Mouse (Mus musculus): Measurements from ENCODE around the gene Zfp119b. TPM values are rescaled to one million over a fixed set of nuclear protein-coding genes. Genes with fewer than 3 reads are reported as not detected.

Zfp119b gene
- polyA plus RNA-seq (2015; fragmentation: Nextera tagmentation; extraction: Ambion mirVana), result 7.5 and 8.3 TPM in 2 replicates

GRCm38 (mm10) chr17:55949400-55949799, at the start of gene Zfp119b:
Gene Zfp119b, minus strand, starts transcription at chr17:55949500.
- Histone ChIP-seq H3K27me3 (no peaks in the 10 kb centered on the region), H3K4me2 (no peak within 1 kb of the TSS), H3K9ac (no peak within 1 kb of the TSS), H3K4me1 (replicated peaks) (peaks cover 7% of the 10 kb centered on the region; the same call in 1 of the 2 replicates), H3K36me3 (no peaks in the 10 kb centered on the region), H3K4me3 (no peak within 1 kb of the TSS), H3K27ac (replicated peaks) (no peak within 1 kb of the TSS), H3K9me3 (no peaks in the 10 kb centered on the region)
- WGBS, result 93% methylated on average over 2 of the region's 2 CpGs
- no peak for ATAC-seq (ENCODE audit: low FRiP score, low read depth)

DNA sequence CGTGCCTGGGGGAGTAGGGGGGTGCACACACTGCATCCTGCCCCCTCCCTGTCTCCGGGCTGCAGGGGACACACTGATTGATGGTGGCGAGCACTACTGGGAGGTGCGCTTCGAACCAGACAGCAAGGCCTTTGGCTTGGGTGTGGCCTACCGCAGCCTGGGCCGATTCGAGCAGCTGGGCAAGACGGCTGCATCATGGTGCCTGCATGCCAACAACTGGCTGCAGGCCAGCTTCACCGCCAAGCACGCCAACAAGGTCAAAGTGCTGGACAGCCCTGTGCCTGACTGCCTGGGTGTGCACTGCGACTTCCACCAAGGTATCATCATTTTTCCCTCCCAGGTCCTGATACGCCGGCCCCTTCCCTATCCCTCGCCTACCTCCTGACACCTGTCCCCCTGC, 46.7 kb upstream of the Zfp119b start:
- no peak overlapping the region for H3K4me2 ChIP-seq
- ATAC-seq (ENCODE audit: low FRiP score, low read depth), result no peak
- 79% methylated on average over 15 of the region's 15 CpGs for WGBS

DNA sequence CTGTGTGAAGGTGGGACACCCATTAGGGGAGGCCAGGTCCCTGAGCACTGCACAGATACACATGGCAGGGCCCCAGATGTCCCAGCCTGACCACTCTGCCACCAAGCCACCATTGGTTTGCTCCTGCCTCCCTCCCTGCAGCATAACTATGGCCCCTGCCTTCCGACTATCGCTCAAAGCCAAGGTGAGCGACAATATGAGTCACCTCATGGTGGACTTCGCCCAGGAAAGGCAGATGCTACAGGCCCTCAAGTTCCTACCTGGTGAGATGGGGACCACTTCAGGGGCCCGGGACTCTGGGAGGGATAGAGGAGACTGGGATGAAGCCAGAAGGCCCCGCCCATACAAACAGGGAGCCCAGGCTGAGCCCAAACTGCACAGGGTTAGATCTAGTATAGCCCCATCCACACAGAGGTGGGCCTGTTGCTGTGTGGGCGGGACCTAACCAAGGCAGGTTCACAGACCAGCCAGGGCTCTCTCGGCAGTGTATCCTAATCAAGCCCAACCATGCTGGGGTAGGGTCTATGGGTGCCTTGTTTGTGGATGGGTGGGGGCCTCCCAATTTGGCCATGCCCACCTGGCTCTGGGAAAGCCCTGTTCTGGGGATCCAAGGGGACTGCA, 41.1 kb upstream of the Zfp119b start:
- Histone ChIP-seq H3K9ac (no peak overlapping the region), H3K4me3 (no peak overlapping the region), H3K4me1 (replicated peaks) (peaks cover 16% of the 10 kb centered on the region), H3K27ac (replicated peaks) (no peak overlapping the region), H3K27me3 (no peaks in the 10 kb centered on the region), H3K9me3 (no peaks in the 10 kb centered on the region), H3K4me2 (no peak overlapping the region), H3K36me3 (peaks cover 36% of the 10 kb centered on the region)
- WGBS, result 83% methylated on average over 8 of the region's 8 CpGs
- ATAC-seq (ENCODE audit: low FRiP score, low read depth), result no peak

More for the DNA sequence above, 46.7 kb upstream of the Zfp119b start:
- H3K9me3 ChIP-seq, result no peaks in the 10 kb centered on the region
- H3K9ac ChIP-seq, result no peak overlapping the region
- no peak overlapping the region for H3K27ac ChIP-seq (replicated peaks)
- H3K4me3 ChIP-seq, result no peak overlapping the region
- no peaks in the 10 kb centered on the region for H3K4me1 ChIP-seq (replicated peaks)
- H3K27me3 ChIP-seq, result peaks cover 12% of the 10 kb centered on the region; the same call in 1 of the 2 replicates
- peaks cover 47% of the 10 kb centered on the region for H3K36me3 ChIP-seq

DNA sequence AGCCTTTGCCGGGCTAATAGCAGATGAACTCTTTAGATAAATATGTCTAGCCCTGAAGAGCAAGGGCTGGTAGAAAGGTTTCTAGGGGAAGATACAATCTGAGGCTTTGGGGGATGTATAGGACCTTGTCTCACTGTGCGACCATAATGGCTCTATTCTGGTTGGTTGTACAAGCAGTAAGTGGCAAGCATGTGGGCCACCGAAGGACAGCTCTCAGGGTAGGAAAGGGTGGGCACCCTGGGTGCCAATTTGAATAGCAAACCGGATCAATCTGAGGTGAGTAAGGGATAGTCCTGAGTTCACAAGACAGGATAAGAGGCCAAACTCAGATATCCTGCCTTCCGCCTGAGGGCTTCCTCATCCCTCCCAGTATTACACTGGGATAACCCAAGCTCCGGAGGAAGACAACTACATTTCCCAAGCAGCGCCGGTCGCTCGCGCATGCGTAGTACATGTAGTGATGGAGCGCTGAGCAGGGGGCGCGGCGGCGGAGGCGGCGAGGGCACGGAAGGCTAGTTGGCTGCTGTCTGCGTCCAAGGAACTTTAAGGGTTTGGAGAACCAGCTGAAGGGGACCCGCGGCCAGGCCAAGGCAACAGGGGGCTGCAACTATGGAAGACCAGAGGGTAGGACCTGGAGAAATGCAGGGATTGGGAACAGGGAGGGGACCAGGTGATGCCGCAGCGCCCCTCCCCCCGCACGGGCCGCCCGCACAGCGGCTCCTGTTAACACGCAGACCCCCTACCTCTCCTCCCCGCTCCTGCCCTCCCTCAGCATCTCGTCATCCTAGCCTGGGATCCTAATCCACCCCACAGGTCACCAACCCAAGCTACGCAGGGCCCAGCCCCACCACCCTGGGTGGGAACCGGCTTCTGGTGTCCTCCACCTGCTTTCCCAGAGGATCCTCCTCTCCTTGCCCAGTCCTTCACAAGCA, 37.0 kb upstream of the Zfp119b start, which contains the start of gene Fsd1:
TSS of gene Fsd1 (plus strand) at position 480 of the 932 bp plus-strand sequence.
- Histone ChIP-seq H3K27ac (replicated peaks) (peak within 1 kb of the TSS; percentile 79), H3K4me1 (replicated peaks) (peaks cover 16% of the 10 kb centered on the region), H3K4me2 (peak within 1 kb of the TSS; percentile 80), H3K4me3 (peak within 1 kb of the TSS; percentile 79), H3K9me3 (no peaks in the 10 kb centered on the region), H3K36me3 (peaks cover 10% of the 10 kb centered on the region; the same call in 1 of the 2 replicates), H3K9ac (peak within 1 kb of the TSS; percentile 75), H3K27me3 (no peaks in the 10 kb centered on the region)
- peak; percentile 85 for ATAC-seq (ENCODE audit: low FRiP score, low read depth)
- 7% methylated on average over 35 of the region's 35 CpGs for WGBS

- Histone ChIP-seq H3K4me3 (no peak overlapping the region), H3K4me2 (no peak overlapping the region), H3K9me3 (no peaks in the 10 kb centered on the region), H3K9ac (no peak overlapping the region), H3K36me3 (no peaks in the 10 kb centered on the region; the same call in 1 of the 2 replicates), H3K27ac (replicated peaks) (peak overlapping the region; percentile 65), H3K4me1 (replicated peaks) (peaks cover 18% of the 10 kb centered on the region), H3K27me3 (no peaks in the 10 kb centered on the region)
- 52% methylated on average over 3 of the region's 3 CpGs for WGBS
- ATAC-seq (ENCODE audit: low FRiP score, low read depth), result no peak
Observed at GRCm38 (mm10) chr17:55977301-55977700, 28.0 kb upstream of the Zfp119b start.

- no peaks in the 10 kb centered on the region for H3K9me3 ChIP-seq
- H3K27ac ChIP-seq (replicated peaks), result peak overlapping the region; percentile 65
- 0 out of 2 replicates have a peak overlapping the region, but pooled peaks have one; percentile 10 for H3K9ac ChIP-seq
- no peaks in the 10 kb centered on the region; the same call in 1 of the 2 replicates for H3K36me3 ChIP-seq
- peaks cover 27% of the 10 kb centered on the region for H3K4me1 ChIP-seq (replicated peaks)
- 17% methylated on average over 13 of the region's 13 CpGs for WGBS
- H3K4me3 ChIP-seq, result no peak overlapping the region
- H3K27me3 ChIP-seq, result no peaks in the 10 kb centered on the region
- peak; percentile 67 for ATAC-seq (ENCODE audit: low FRiP score, low read depth)
- peak overlapping the region; percentile 25 for H3K4me2 ChIP-seq
Observed at GRCm38 (mm10) chr17:55976255-55976862, 27.1 kb upstream of the Zfp119b start.

DNA sequence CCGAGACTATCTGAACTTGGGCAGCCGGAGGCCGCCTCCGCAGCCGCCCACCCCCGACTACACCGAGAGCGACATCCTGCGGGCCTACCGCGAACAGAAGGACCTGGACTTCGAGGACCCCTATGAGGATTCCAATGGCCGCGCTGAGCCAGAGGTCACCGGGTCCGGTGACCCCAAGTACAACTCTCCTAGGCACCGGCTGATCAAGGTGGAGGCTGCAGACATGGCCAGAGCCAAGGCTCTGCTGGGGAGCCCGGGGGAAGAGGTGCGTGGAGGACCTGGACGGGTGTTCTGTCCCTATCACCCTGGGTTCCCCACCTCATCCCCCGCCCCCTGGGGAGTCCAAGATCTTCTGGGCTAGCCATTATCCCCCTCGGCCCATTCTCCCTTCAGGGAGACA, 22.2 kb upstream of the Zfp119b start:
- no peak for ATAC-seq (ENCODE audit: low FRiP score, low read depth)
- H3K4me3 ChIP-seq, result peak overlapping the region; percentile 65
- H3K36me3 ChIP-seq, result peaks cover 9% of the 10 kb centered on the region
- peak overlapping the region; percentile 80 for H3K9ac ChIP-seq
- no peaks in the 10 kb centered on the region for H3K9me3 ChIP-seq
- no peaks in the 10 kb centered on the region for H3K27me3 ChIP-seq
- 21% methylated on average over 22 of the region's 22 CpGs for WGBS
- H3K4me1 ChIP-seq (replicated peaks), result peaks cover 50% of the 10 kb centered on the region
- no peak overlapping the region; the same call in 1 of the 2 replicates for H3K27ac ChIP-seq (replicated peaks)
- H3K4me2 ChIP-seq, result peak overlapping the region; percentile 73

GRCm38 (mm10) chr17:55969966-55970891, 20.9 kb upstream of the Zfp119b start, which contains the start of gene Shd:
Gene Shd, plus strand, starts transcription at chr17:55970467.
- H3K36me3 ChIP-seq, result peaks cover 9% of the 10 kb centered on the region
- H3K4me1 ChIP-seq (replicated peaks), result peaks cover 45% of the 10 kb centered on the region
- ATAC-seq (ENCODE audit: low FRiP score, low read depth), result peak; percentile 49
- no peaks in the 10 kb centered on the region for H3K27me3 ChIP-seq
- H3K9me3 ChIP-seq, result no peaks in the 10 kb centered on the region
- H3K4me3 ChIP-seq, result peak within 1 kb of the TSS; percentile 65
- H3K4me2 ChIP-seq, result peak within 1 kb of the TSS; percentile 73
- H3K9ac ChIP-seq, result peak within 1 kb of the TSS; percentile 80
- 7% methylated on average over 49 of the region's 55 CpGs for WGBS
- peak within 1 kb of the TSS; percentile 85 for H3K27ac ChIP-seq (replicated peaks)

GRCm38 (mm10) chr17:55969560-55969959, 20.3 kb upstream of the Zfp119b start:
- Histone ChIP-seq H3K4me1 (replicated peaks) (peaks cover 45% of the 10 kb centered on the region), H3K27ac (replicated peaks) (peak overlapping the region; percentile 85), H3K4me3 (peak overlapping the region; percentile 65), H3K9ac (peak overlapping the region; percentile 80; the same call in 1 of the 2 replicates), H3K27me3 (no peaks in the 10 kb centered on the region), H3K4me2 (peak overlapping the region; percentile 73), H3K9me3 (no peaks in the 10 kb centered on the region), H3K36me3 (peaks cover 15% of the 10 kb centered on the region)
- 9% methylated on average over 14 of the region's 14 CpGs for WGBS
- peak; percentile 53 for ATAC-seq (ENCODE audit: low FRiP score, low read depth)

DNA sequence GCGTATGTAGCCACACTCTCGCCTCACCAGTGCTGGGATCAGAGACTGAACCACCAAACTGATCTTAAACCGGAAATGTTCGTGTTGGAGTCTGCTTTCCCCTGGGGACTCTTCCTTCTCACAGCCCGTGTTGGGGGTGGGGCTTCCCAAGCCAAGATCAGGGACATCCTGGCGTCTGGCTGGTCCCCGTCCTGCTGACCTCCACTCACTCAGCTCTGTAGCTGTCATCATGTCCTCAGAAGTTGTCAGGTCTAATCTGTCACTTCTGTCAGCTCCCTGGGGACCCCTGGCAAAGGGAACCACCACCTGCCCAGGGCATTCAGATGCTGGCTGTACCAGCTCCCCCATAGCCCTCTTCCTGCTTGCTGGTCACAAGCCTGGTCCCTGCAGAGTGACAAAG, 18.9 kb upstream of the Zfp119b start:
- no peak overlapping the region for H3K4me2 ChIP-seq
- H3K36me3 ChIP-seq, result peaks cover 19% of the 10 kb centered on the region
- peaks cover 45% of the 10 kb centered on the region for H3K4me1 ChIP-seq (replicated peaks)
- ATAC-seq (ENCODE audit: low FRiP score, low read depth), result no peak
- peak overlapping the region; percentile 85; the same call in 1 of the 2 replicates for H3K27ac ChIP-seq (replicated peaks)
- 31% methylated on average over 7 of the region's 7 CpGs for WGBS
- H3K4me3 ChIP-seq, result no peak overlapping the region
- H3K9me3 ChIP-seq, result no peaks in the 10 kb centered on the region
- no peak overlapping the region for H3K9ac ChIP-seq
- no peaks in the 10 kb centered on the region for H3K27me3 ChIP-seq

GRCm38 (mm10) chr17:55967186-55967585, 17.9 kb upstream of the Zfp119b start:
- no peaks in the 10 kb centered on the region for H3K9me3 ChIP-seq
- no peaks in the 10 kb centered on the region for H3K27me3 ChIP-seq
- peaks cover 38% of the 10 kb centered on the region for H3K4me1 ChIP-seq (replicated peaks)
- H3K9ac ChIP-seq, result no peak overlapping the region
- H3K4me3 ChIP-seq, result no peak overlapping the region
- no peak overlapping the region for H3K27ac ChIP-seq (replicated peaks)
- WGBS, result 91% methylated on average over 4 of the region's 4 CpGs
- H3K4me2 ChIP-seq, result no peak overlapping the region
- ATAC-seq (ENCODE audit: low FRiP score, low read depth), result no peak
- H3K36me3 ChIP-seq, result peaks cover 21% of the 10 kb centered on the region

Data from hindbrain, embryonic 15.5 days (tissue).